Mouse (Mus musculus) macrophage (primary cell): ENCODE measurements around the gene Zfp324. TPM values are rescaled to one million over a fixed set of nuclear protein-coding genes. Genes with fewer than 3 reads are reported as not detected.

Experiments used
- H3K27ac ChIP-seq: fragments of 350-480 bp; formaldehyde crosslinking; 2 replicates; pipeline ENCODE4 v1.9.0; 2021
- H3K36me3 ChIP-seq: fragments of 350-480 bp; formaldehyde crosslinking; 2 replicates; pipeline ENCODE4 v1.9.0; 2021; ENCODE audit errors: inconsistent target
- H3K4me3 ChIP-seq: fragments of 350-480 bp; formaldehyde crosslinking; 2 replicates; pipeline ENCODE4 v1.9.0; 2021; ENCODE audit errors: inconsistent target
- H3K79me2 ChIP-seq: fragments of 350-480 bp; formaldehyde crosslinking; 2 replicates; pipeline ENCODE4 v1.9.0; 2021; ENCODE audit errors: inconsistent target
- WGBS: methylation state at CpG from one replicate; pipeline ENCODE4 v1.1.7; 2026; ENCODE audit warnings: inconsistent platforms; ENCODE audit not compliant: missing documents; 5-methylcytosine and 5-hydroxymethylcytosine counted together
- polyA plus RNA-seq: library from polyadenylated mRNA; stranded (reverse); fragments of 250-400 nt; gene quantifications from 3 replicates; pipeline ENCODE4 v1.2.4, GENCODE M21; 2018; ENCODE audit warnings: inconsistent platforms

Gene Zfp324
- polyA plus RNA-seq, 1 experiment from 2014 or later: 3.0 TPM

DNA sequence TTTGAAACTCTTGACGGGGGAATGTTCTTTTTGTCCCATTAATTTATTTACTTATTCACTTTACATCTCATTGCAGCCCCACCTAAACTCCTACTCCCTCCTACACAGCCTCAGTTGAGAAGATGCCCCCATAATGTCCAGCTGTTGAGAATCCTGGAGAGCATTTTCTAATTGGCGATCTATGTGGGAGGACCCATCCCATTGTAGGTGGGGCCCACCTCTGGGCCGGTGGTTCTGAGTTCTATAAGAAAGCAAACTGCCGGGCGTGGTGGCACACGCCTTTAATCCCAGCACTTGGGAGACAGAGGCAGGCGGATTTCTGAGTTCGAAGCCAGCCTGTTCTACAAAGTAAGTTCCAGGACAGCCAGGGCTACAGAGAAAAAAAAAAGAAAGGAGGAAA lies 21.3 kb downstream of the Zfp324 start:
- no peak overlapping the region for H3K27ac ChIP-seq
- H3K36me3 ChIP-seq: no peaks in the 10 kb centered on the region
- no peaks in the 10 kb centered on the region for H3K79me2 ChIP-seq
- H3K4me3 ChIP-seq: no peak overlapping the region
- 87% methylated on average over 8 of the region's 8 CpGs for WGBS

GRCm38 (mm10) chr7:12987409-12988189 lies 22.0 kb downstream of the Zfp324 start:
- Histone ChIP-seq H3K27ac (peak overlapping the region; percentile 19; the same call in 1 of the 2 replicates), H3K36me3 (no peaks in the 10 kb centered on the region), H3K4me3 (no peak overlapping the region), H3K79me2 (no peaks in the 10 kb centered on the region)
- WGBS: 77% methylated on average over 8 of the region's 8 CpGs

GRCm38 (mm10) chr7:12992222-12992621 lies 26.6 kb downstream of the Zfp324 start:
- 0% methylated on average over 3 of the region's 3 CpGs for WGBS
- H3K79me2 ChIP-seq: no peaks in the 10 kb centered on the region
- H3K4me3 ChIP-seq: no peak overlapping the region
- H3K36me3 ChIP-seq: no peaks in the 10 kb centered on the region
- no peak overlapping the region for H3K27ac ChIP-seq

GRCm38 (mm10) chr7:12993148-12993547 lies 27.5 kb downstream of the Zfp324 start:
- Histone ChIP-seq H3K79me2 (no peaks in the 10 kb centered on the region), H3K36me3 (no peaks in the 10 kb centered on the region), H3K4me3 (no peak overlapping the region), H3K27ac (no peak overlapping the region)
- 90% methylated on average over 7 of the region's 10 CpGs for WGBS

GRCm38 (mm10) chr7:12995862-12996261 lies 30.2 kb downstream of the Zfp324 start:
- H3K4me3 ChIP-seq: no peak overlapping the region
- no peaks in the 10 kb centered on the region for H3K79me2 ChIP-seq
- H3K27ac ChIP-seq: no peak overlapping the region
- H3K36me3 ChIP-seq: no peaks in the 10 kb centered on the region

- Histone ChIP-seq H3K36me3 (no peaks in the 10 kb centered on the region), H3K79me2 (no peaks in the 10 kb centered on the region), H3K4me3 (no peak overlapping the region), H3K27ac (no peak overlapping the region)
- 84% methylated on average over 5 of the region's 5 CpGs for WGBS
Observed at GRCm38 (mm10) chr7:12997230-12997629, 31.6 kb downstream of the Zfp324 start.

- no peaks in the 10 kb centered on the region for H3K36me3 ChIP-seq
- H3K79me2 ChIP-seq: no peaks in the 10 kb centered on the region
- WGBS: 85% methylated on average over 5 of the region's 5 CpGs
- H3K27ac ChIP-seq: no peak within 1 kb of the TSS
- no peak within 1 kb of the TSS for H3K4me3 ChIP-seq
Observed at GRCm38 (mm10) chr7:12998053-12998452, 32.4 kb downstream of the Zfp324 start, which contains the start of gene Slc27a5. TSS of gene Slc27a5 (minus strand) at chr7:12998192.

DNA sequence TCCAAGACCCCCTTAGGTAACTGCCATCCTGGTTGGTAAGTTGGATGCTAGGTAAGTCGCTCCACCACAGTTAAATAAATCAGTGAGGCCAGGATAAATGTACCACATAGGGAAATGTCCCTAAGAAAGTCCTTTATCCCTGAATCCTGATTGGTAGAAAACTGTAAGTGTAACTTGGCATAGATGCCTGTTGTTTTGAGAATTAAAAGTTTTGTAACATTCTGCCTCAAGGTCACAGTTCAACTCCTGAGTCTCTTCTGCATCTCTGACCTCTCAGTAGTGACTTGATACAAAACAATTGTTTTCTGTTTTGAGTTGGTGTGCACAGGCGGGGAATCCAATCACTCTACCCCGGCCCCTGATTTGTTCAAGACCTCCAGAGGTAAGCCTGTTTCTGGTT lies 33.2 kb downstream of the Zfp324 start, which contains the start of gene Trim28:
TSS of gene Trim28 (plus strand) at position 264 of the 400 bp plus-strand sequence.
- Histone ChIP-seq H3K4me3 (no peak within 1 kb of the TSS), H3K79me2 (no peaks in the 10 kb centered on the region), H3K36me3 (no peaks in the 10 kb centered on the region), H3K27ac (no peak within 1 kb of the TSS)
- 98% methylated on average over 3 of the region's 3 CpGs for WGBS

DNA sequence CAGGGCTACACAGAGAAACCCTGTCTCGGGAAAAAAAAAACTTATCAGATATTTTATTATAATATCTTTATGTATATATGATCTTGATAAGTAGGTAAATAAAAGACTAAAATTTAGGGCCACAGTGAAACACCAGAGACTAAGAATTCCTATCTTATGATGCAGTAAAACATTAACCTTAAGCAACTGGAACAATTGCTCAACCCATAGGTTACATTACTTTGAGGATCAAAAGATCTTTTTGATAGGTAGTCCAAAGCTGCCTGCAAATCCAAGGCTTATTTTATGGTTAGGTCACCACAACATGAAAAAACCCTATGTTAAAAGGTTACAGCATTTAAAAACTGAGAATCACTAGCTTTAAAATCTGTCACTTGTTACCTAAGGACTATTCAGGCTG lies 35.9 kb downstream of the Zfp324 start:
- Histone ChIP-seq H3K79me2 (peaks cover 2% of the 10 kb centered on the region; the same call in 1 of the 2 replicates), H3K36me3 (peaks cover 12% of the 10 kb centered on the region), H3K4me3 (no peak overlapping the region), H3K27ac (no peak overlapping the region)
- 86% methylated on average over 1 of the region's 1 CpGs for WGBS

DNA sequence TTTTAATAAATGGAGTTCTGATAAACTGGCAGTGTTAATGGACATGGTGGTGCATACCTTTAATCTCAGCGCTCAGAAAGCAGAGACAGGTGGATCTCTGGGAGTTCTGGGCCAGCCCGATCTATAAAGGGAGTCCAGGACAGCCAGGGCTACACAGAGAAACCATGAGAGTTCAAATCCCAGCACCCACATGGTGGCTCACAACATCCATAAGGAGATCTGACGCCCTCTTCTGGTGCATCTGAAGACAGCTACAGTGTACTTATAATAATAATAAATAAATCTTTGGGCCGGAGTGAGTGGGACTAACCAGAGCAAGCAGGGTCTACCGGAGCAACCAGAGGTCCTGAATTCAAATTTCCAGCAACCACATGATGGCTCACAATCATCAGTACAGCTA lies 37.7 kb downstream of the Zfp324 start:
- H3K27ac ChIP-seq: no peak overlapping the region
- peaks cover 17% of the 10 kb centered on the region for H3K36me3 ChIP-seq
- H3K4me3 ChIP-seq: no peak overlapping the region
- 93% methylated on average over 5 of the region's 5 CpGs for WGBS
- peaks cover 16% of the 10 kb centered on the region for H3K79me2 ChIP-seq

- H3K4me3 ChIP-seq: no peak overlapping the region
- peaks cover 17% of the 10 kb centered on the region for H3K36me3 ChIP-seq
- H3K79me2 ChIP-seq: peaks cover 26% of the 10 kb centered on the region
- no peak overlapping the region for H3K27ac ChIP-seq
- WGBS: 95% methylated on average over 17 of the region's 17 CpGs
Observed at GRCm38 (mm10) chr7:13006011-13006410, 40.4 kb downstream of the Zfp324 start.

GRCm38 (mm10) chr7:13006531-13006930 lies 40.9 kb downstream of the Zfp324 start:
- H3K4me3 ChIP-seq: no peak overlapping the region
- 93% methylated on average over 10 of the region's 10 CpGs for WGBS
- H3K36me3 ChIP-seq: peaks cover 17% of the 10 kb centered on the region
- H3K27ac ChIP-seq: no peak overlapping the region
- H3K79me2 ChIP-seq: peaks cover 26% of the 10 kb centered on the region

DNA sequence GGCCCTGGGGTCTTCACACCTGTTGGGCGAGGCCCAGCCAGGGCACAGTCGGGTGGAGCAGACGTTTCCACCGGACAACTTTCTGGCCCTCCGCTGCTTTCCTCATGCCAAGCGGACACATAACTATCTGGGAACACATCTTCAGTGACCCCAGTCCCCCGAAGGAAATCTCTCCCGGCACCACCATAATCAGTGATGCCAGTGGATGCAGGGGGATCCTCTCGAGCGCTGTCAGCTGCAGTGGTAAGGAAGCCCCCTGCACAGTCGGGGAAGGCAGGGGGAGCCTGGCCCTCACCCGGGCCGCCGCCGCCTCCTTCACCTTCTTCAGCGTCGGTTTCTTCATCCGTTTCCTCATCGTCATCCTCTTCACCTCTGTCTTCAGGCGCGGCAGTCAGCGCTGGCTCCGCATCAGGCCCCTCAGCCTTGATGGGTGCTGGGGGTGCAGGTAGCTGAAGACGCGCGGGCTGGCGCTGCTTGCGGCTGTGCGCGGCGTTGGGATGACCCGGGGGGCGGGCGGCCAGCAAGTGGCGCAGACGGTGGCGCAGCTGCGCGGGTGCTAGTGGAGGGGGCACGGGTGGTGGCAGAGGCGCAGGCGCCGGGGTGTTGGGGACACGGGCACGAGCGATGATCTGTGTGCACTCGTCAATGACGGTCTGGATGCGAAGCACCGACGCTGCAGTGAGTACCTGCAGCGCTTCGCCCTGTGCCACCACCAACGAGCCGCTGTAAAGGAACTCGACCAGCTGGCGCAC lies 41.9 kb downstream of the Zfp324 start:
- no peak overlapping the region for H3K27ac ChIP-seq
- H3K36me3 ChIP-seq: peaks cover 17% of the 10 kb centered on the region
- H3K4me3 ChIP-seq: no peak overlapping the region
- 92% methylated on average over 40 of the region's 57 CpGs for WGBS
- peaks cover 26% of the 10 kb centered on the region for H3K79me2 ChIP-seq

DNA sequence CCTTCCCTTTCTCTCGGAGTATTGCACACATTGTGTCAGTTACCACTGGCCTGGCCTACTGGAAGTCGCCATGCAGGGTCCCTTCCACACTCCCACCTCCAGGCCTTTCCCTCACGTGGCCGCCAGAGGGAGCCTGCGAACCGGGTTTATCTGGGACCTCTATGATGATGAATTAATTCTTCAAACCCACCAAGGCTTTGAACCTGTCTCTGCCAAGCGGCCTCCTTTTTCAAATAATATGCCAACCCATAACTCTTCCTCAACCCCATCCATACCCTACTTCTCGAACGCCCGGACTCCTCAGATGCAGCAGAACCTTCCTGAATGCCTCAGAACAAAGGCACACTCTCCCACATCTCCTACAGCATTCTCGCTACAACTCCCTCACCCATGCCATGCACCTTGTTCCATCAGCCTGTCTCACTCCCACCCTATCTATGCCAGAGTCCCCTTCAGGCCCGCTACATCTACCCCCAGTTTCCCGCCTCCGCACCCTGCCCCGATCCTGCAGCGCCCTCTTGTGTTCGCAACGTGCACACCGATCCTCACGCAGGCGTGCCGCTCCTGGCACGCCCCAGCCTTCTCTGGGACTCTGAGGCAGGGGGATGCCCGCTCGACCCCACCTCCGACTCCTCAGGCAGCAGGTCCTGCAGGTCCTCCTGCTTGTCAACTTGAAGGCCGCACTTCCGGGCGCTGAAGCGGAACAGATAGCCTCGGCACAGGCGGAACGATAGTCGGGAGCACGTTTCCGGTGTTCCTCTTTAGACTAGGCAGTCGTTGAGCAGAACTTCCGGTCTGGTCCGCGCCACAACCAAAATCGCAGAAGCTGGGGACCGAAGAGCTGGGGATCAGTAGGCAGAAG lies 43.7 kb downstream of the Zfp324 start:
- peak overlapping the region; percentile 93 for H3K4me3 ChIP-seq
- peaks cover 17% of the 10 kb centered on the region for H3K36me3 ChIP-seq
- peaks cover 26% of the 10 kb centered on the region for H3K79me2 ChIP-seq
- H3K27ac ChIP-seq: peak overlapping the region; percentile 73
- WGBS: under 1% methylated on average over 41 of the region's 42 CpGs
